Mouse (Mus musculus) liver, embryonic 14.5 days (tissue): Measurements from ENCODE around the gene Usf3.

Experiments used
- CTCF ChIP-seq: IDR thresholded peaks from 2 replicates; pipeline ENCODE4 v1.5.1; 2016; ENCODE audit warnings: antibody characterized with exemption, low read depth, control low read depth
- EP300 ChIP-seq: IDR thresholded peaks from 2 replicates; pipeline ENCODE4 v1.6.1; 2016; ENCODE audit warnings: antibody characterized with exemption, low read depth

GRCm38 (mm10) chr16:44221463-44221862 lies 48.4 kb downstream of the Usf3 start:
- TF ChIP-seq CTCF = no peak
- no peak for TF ChIP-seq EP300
